Mouse (Mus musculus) spleen, adult 2 months (tissue): Measurements from ENCODE around the gene Tmem164. TPM values are rescaled to one million over a fixed set of nuclear protein-coding genes. Genes with fewer than 3 reads are reported as not detected.
"Not testable (repeated sequence)": the region's sequence is repeated elsewhere in the genome, so short reads cannot be mapped to it uniquely, and the experiment has no call there.

Experiments used
- DNase-seq, 2 experiments: peaks; one replicate each; pipeline versions ENCODE4 v3.0.0 to v3.0.0-alpha.2; 2012 to 2021; ENCODE audit warnings: low spot score in 2 of 2, low read depth in 1 of 2
- H3K27ac ChIP-seq: fragments of 200-500 bp; 2 replicates; pipeline ENCODE4 v1.5.1; 2012; ENCODE audit warnings: low read length, inconsistent platforms; ENCODE audit not compliant: insufficient read depth
- H3K27me3 ChIP-seq: fragments of 200-500 bp; 2 replicates; pipeline ENCODE4 v1.6.1; 2012; ENCODE audit warnings: mild to moderate bottlenecking, moderate library complexity, low read length, inconsistent platforms; ENCODE audit not compliant: control insufficient read depth, insufficient read depth
- H3K36me3 ChIP-seq: fragments of 200-500 bp; 2 replicates; pipeline ENCODE4 v1.6.1; 2012; ENCODE audit warnings: mild to moderate bottlenecking, low read length, inconsistent platforms; ENCODE audit not compliant: control insufficient read depth, insufficient read depth
- H3K4me1 ChIP-seq: fragments of 200-500 bp; 2 replicates; pipeline ENCODE4 v1.6.1; 2011; ENCODE audit warnings: inconsistent platforms; ENCODE audit not compliant: control insufficient read depth, insufficient read depth, insufficient read length
- H3K4me3 ChIP-seq: fragments of 200-500 bp; 2 replicates; pipeline ENCODE4 v1.5.1; 2011; ENCODE audit warnings: mild to moderate bottlenecking, inconsistent platforms; ENCODE audit not compliant: insufficient read depth, insufficient read length; ENCODE audit errors: extremely low read depth
- CTCF ChIP-seq: fragments of 200-500 bp; IDR thresholded peaks from 2 replicates; pipeline ENCODE4 v1.5.1; 2011; ENCODE audit warnings: mild to moderate bottlenecking, inconsistent platforms; ENCODE audit not compliant: insufficient read depth, insufficient read length, insufficient replicate concordance; ENCODE audit errors: extremely low read depth
- POLR2A ChIP-seq: fragments of 200-500 bp; IDR thresholded peaks from 2 replicates; pipeline ENCODE4 v1.6.1; 2011; ENCODE audit warnings: low read depth, low read length, inconsistent platforms
- WGBS: fragments of 180-500 bp; shearing (Covaris S2); methylation state at CpG from one replicate; pipeline ENCODE4 v1.1.7; 2018; 5-methylcytosine and 5-hydroxymethylcytosine counted together
- polyA plus RNA-seq: library from polyadenylated mRNA; depleted of rRNA; stranded (reverse); fragments of >200 nt; gene quantifications from 2 replicates; pipeline ENCODE4 v1.2.3, GENCODE M21; 2012; rRNA removed

Gene Tmem164
- 13.4 and 14.3 TPM in 2 replicates for polyA plus RNA-seq

- Histone ChIP-seq H3K27ac (peak within 1 kb of the TSS; percentile 89), H3K4me3 (peak within 1 kb of the TSS; percentile 85), H3K36me3 (no peaks in the 10 kb centered on the region), H3K27me3 (no peaks in the 10 kb centered on the region), H3K4me1 (no peaks in the 10 kb centered on the region; the same call in 1 of the 2 replicates)
- TF ChIP-seq POLR2A (peak; percentile 40), CTCF (no peak)
- 16% methylated on average over 19 of the region's 38 CpGs for WGBS
- DNase-seq = peak; percentile 22 to 68
Measured at GRCm38 (mm10) chrX:142681056-142681615, at the start of gene Tmem164. TSS of gene Tmem164 (plus strand) at chrX:142681406.

GRCm38 (mm10) chrX:142632990-142633389 is 48.2 kb upstream of the Tmem164 start:
- WGBS = 76% methylated on average over 18 of the region's 19 CpGs
- H3K27me3 ChIP-seq, DNase-seq, H3K27ac ChIP-seq, H3K4me3 ChIP-seq, H3K36me3 ChIP-seq, H3K4me1 ChIP-seq: not testable (repeated sequence)

DNA sequence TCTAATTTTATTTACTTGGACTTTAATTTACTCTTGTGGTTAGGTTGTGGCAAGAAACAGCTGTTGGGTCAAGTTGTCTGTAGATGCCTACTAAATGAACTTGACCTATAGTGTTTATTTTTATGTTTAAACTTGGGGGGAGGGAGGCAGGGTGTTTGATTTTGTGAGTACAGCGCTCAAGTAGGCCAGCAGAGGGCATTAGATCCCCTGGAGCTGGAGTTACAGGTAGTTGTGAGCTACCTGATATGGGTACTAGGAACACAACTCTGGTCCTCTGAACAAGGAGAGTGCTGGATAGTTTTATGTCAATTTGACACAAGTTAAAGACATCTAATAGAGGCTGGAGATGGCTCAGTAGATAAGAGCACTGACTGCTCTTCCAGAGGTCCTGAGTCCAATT is 34.0 kb upstream of the Tmem164 start:
- Histone ChIP-seq H3K27me3 (no peaks in the 10 kb centered on the region), H3K4me3 (no peak overlapping the region), H3K36me3 (no peaks in the 10 kb centered on the region), H3K27ac (no peak overlapping the region), H3K4me1 (no peaks in the 10 kb centered on the region)
- no peak for TF ChIP-seq POLR2A
- TF ChIP-seq CTCF = no peak
- 81% methylated on average over 1 of the region's 1 CpGs for WGBS
- no peak for DNase-seq

DNA sequence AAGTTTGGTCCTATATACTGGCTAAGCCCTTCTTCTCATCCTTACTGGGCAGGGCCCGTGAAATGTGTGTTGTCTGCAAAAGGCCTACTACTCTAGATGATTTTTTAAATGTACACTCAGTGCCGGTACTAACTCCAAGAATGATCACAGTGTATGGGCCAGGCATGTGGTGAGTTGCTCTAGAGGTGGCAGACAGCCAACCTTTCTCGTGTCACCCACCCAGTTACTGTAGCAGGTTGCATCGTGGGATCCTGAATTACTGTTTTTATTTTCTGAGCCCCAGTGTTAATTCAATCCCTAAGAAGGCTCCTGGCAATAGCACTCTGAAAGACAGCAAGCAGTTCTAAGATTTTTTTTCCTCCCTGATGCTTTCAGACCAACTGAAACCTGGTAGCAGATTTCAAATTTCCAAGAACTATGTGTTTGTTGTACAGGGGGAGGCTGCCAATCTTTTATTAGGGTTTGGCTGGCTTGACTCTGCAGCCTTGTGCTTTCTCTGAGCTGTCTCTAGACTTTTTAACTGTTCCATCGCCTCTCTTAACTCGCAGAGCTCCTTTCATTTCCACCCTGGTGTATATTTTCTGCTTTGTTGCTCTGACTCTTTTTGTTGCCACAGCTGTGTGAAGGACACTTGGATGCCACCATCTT is 31.0 kb upstream of the Tmem164 start:
- 66% methylated on average over 6 of the region's 6 CpGs for WGBS
- no peaks in the 10 kb centered on the region for H3K27me3 ChIP-seq
- TF ChIP-seq POLR2A (no peak), CTCF (no peak)

GRCm38 (mm10) chrX:142664704-142665422 is 16.3 kb upstream of the Tmem164 start:
- Histone ChIP-seq H3K36me3 (no peaks in the 10 kb centered on the region), H3K27ac (no peak overlapping the region), H3K4me3 (no peak overlapping the region), H3K27me3 (no peaks in the 10 kb centered on the region), H3K4me1 (no peaks in the 10 kb centered on the region)
- TF ChIP-seq CTCF = no peak
- no peak for TF ChIP-seq POLR2A
- DNase-seq = no peak
- 53% methylated on average over 4 of the region's 4 CpGs for WGBS

More for the DNA sequence above, 31.0 kb upstream of the Tmem164 start:
- no peak overlapping the region for H3K4me3 ChIP-seq
- H3K4me1 ChIP-seq = no peaks in the 10 kb centered on the region
- no peak for DNase-seq
- no peak overlapping the region for H3K27ac ChIP-seq
- H3K36me3 ChIP-seq = no peaks in the 10 kb centered on the region

GRCm38 (mm10) chrX:142665423-142665805 is 15.8 kb upstream of the Tmem164 start:
- no peak overlapping the region for H3K27ac ChIP-seq
- no peaks in the 10 kb centered on the region for H3K36me3 ChIP-seq
- H3K4me1 ChIP-seq = no peaks in the 10 kb centered on the region
- DNase-seq = no peak
- TF ChIP-seq POLR2A (no peak), CTCF (no peak)
- no peak overlapping the region for H3K4me3 ChIP-seq
- no peaks in the 10 kb centered on the region for H3K27me3 ChIP-seq

DNA sequence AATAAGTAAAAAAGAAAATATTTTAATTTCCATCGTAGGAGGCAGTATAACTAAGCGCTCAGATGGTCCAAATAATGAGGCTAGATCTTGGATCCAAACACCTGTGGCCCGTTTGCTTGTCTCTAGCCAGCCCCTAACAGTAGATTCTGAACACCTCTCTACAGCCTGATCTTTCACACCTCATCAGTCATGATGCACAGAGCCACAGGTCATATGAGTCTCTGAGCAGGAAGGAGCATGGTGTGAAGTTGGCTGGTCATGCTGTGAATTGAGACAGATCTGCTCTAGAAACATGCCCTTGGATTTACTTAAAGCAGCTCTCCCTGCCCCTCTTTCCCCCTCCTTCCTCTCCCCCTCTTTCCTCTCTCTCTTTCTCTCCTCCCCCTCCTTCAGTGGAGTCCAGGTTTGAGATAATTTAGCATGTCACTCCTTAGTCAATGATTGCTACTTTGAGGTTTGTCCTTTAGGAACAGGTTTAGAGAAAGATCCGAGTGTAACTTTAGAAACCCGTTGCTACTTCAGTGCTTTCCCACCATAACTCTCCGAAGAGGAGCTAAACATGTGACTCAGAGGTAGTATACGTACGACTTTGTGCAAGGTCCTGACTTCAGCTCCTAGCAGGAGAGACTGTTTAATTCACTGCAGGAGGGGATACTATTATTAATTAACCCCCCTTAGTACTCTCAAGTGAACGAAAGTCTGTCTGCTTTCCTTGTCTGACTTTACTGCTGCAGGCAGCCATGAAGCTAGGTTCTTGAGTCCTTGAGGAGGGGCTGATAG is 11.7 kb upstream of the Tmem164 start:
- Histone ChIP-seq H3K4me1 (no peaks in the 10 kb centered on the region), H3K4me3 (no peak overlapping the region), H3K27ac (no peak overlapping the region), H3K36me3 (no peaks in the 10 kb centered on the region), H3K27me3 (no peaks in the 10 kb centered on the region)
- WGBS = 82% methylated on average over 9 of the region's 9 CpGs
- no peak for TF ChIP-seq CTCF
- TF ChIP-seq POLR2A = no peak
- DNase-seq = no peak
